Mouse (Mus musculus) CH12.LX (cell line): Measurements from ENCODE around the gene Ubl4b.

ENCODE experiments used
- CHD2 ChIP-seq: IDR thresholded peaks from 2 replicates; pipeline ENCODE4 v1.6.1; 2011; ENCODE audit warnings: low read length, improper control_type of control experiment
- CTCF ChIP-seq, 2 experiments: IDR thresholded peaks in 1 of 2; conservative IDR thresholded peaks in 1 of 2; 2 replicates each; pipeline ENCODE4 v1.5.1; 2011 to 2012; ENCODE audit warnings: low read depth in 2 of 2, low read length in 2 of 2, improper control_type of control experiment in 1 of 2, inconsistent platforms in 1 of 2, mild to moderate bottlenecking in 1 of 2, moderate library complexity in 1 of 2
- EP300 ChIP-seq: IDR thresholded peaks from 2 replicates; pipeline ENCODE4 v1.6.1; 2011; ENCODE audit warnings: low read length, improper control_type of control experiment
- KAT2A ChIP-seq: IDR thresholded peaks from 2 replicates; pipeline ENCODE4 v1.6.1; 2012; ENCODE audit warnings: low read length, improper control_type of control experiment, inconsistent platforms; ENCODE audit not compliant: insufficient replicate concordance
- MAFK ChIP-seq: IDR thresholded peaks from 2 replicates; pipeline ENCODE4 v1.6.1; 2011; ENCODE audit warnings: low read length, improper control_type of control experiment; ENCODE audit not compliant: insufficient replicate concordance
- MYC ChIP-seq: IDR thresholded peaks from 2 replicates; pipeline ENCODE4 v1.6.1; 2011; ENCODE audit warnings: low read depth, mild to moderate bottlenecking, improper control_type of control experiment, low read length
- SIN3A ChIP-seq: IDR thresholded peaks from 2 replicates; pipeline ENCODE4 v1.6.1; 2012; ENCODE audit warnings: low read length, improper control_type of control experiment, inconsistent platforms
- UBTF ChIP-seq: IDR thresholded peaks from 2 replicates; pipeline ENCODE4 v1.6.1; 2012; ENCODE audit warnings: low read depth, mild to moderate bottlenecking, inconsistent platforms, low read length, improper control_type of control experiment, moderate library complexity
- ZKSCAN1 ChIP-seq: IDR thresholded peaks from 2 replicates; pipeline ENCODE4 v1.6.1; 2012; ENCODE audit warnings: low read depth, inconsistent platforms, low read length, improper control_type of control experiment, borderline replicate concordance

DNA sequence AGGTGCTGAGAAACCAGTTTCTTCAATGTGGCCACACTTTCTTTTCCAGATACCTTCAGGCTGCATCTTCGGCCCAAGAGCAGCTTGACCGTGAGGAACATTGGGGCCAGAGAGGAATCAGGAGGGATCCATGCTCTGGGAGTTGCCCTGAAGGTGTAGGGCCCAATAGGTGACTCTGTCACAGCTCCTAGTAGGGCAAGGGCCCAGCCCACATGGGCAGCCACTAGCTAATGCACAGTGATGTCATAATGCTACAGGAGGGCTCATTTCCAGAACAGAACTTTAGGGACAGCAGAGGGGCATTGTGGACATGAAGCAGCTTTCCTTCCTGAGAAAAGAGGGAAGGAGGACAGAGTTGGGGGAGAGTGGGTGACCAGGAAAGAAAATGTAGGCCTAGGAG lies at the start of gene Ubl4b:
- TF ChIP-seq ZKSCAN1: no peak
- TF ChIP-seq SIN3A: no peak
- TF ChIP-seq KAT2A: no peak
- TF ChIP-seq CTCF (conservative IDR thresholded peaks at IDR 0.05 in 1 of 2, IDR thresholded peaks at IDR 0.05 in 1 of 2; ENCODE audit: low read depth in 2 of 2, low read length in 2 of 2): no peak
- no peak for TF ChIP-seq MAFK
- TF ChIP-seq MYC: no peak
- TF ChIP-seq CHD2: no peak
- no peak for TF ChIP-seq UBTF
- TF ChIP-seq EP300: no peak
